Mouse (Mus musculus) ES-Bruce4 (cell line): ENCODE results near the gene Taf8.
A peak's percentile ranks its signal among the peaks of the same experiment; 100 is the strongest.

Experiments used
- CTCF ChIP-seq: IDR thresholded peaks from one replicate; pipeline ENCODE4 v1.8.1; 2011; ENCODE audit warnings: low read depth, low read length
- EP300 ChIP-seq: IDR thresholded peaks from 2 replicates; pipeline ENCODE4 v1.6.1; 2011; ENCODE audit warnings: low read depth, low read length; ENCODE audit not compliant: insufficient read depth
- POLR2A ChIP-seq: IDR thresholded peaks from one replicate; pipeline ENCODE4 v1.8.1; 2011; ENCODE audit warnings: low read length; ENCODE audit not compliant: insufficient read depth

- peak; percentile 92 for TF ChIP-seq EP300
- TF ChIP-seq POLR2A, result no peak
- no peak for TF ChIP-seq CTCF
Observed at GRCm38 (mm10) chr17:47521551-47522258, 19.6 kb upstream of the Taf8 start.
